Mouse (Mus musculus): ENCODE data around the gene Lrrc8d.

The Lrrc8d gene

DNA sequence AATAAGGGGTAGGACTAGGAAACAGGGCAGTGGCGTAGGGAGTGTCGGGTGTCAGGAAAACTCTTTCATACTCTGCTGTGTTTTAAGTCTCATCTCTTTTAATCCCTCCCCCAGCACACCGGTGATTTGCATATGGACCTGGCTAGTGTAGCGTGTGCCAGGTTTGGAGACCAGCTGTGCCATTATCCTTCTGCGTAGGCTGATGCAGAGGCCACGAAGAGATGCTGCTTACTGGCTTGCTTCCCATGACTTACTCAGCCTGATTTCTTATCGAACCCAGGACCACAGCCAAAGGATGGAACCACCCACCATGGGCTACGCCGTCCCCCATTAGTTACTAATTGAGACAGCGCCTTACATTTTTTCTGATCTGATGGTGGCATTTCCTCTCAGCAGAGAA lies 64.6 kb downstream of the Lrrc8d start:
- in situ Hi-C loops (cut with MboI, MseI), result loop anchor here (25.0 kb wide), 1 partner anchor 1023 kb away; no protein-coding TSS in a partner anchor

- in situ Hi-C loops (cut with MboI, MseI), result loop anchor here (25.0 kb wide), 1 partner anchor 1022 kb away; no protein-coding TSS in a partner anchor
These were observed 65.6 kb downstream of the Lrrc8d start for GRCm38 (mm10) chr5:105765386-105765785.

DNA sequence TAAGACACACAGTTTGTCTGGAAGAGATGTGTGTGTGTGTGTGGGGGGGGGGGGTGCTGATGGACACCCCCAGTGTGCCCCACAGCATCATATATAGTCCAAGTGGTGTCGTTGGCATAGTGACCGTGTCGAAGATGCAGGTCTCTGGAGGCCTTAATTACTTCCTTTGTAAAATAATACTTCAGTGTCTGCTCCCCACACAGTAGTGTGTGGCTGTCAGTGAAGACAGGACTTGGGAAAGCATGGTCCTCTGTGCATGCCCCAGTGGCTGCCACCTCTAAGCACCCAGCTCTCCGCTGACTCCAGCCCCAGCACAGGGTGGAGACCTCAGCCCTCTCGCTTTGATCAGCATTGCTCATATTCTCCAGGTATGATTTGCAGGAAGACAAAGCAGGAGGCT lies 76.6 kb downstream of the Lrrc8d start:
- in situ Hi-C loops (cut with MboI, MseI), result loop anchor here (25.0 kb wide), 1 partner anchor 1214 kb away; no protein-coding TSS in a partner anchor

- in situ Hi-C loops (cut with MboI, MseI), result loop anchor here (25.0 kb wide), 1 partner anchor 1215 kb away; no protein-coding TSS in a partner anchor
These were observed 77.3 kb downstream of the Lrrc8d start for GRCm38 (mm10) chr5:105776978-105777593.

DNA sequence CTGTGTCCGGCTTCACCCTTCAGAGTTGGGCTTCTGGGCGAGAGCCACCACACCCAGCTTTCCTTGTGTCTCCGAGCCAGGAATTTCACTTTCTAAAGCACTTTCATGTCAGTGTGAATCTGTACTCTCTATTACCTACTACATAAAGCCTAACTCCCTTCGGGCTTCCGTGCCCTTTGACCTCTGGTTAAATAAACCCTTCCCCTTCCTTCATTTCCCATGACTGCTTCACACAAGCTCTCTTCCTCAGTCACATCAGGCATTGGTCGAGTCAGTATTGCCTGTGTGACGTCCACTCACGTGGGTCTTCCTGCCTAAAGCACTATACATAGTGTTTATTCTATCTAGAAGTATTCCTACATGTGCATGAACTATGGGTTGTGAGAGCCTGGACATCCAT lies 77.9 kb downstream of the Lrrc8d start:
- in situ Hi-C loops (cut with MboI, MseI), result loop anchor here (25.0 kb wide), 1 partner anchor 1215 kb away; no protein-coding TSS in a partner anchor

DNA sequence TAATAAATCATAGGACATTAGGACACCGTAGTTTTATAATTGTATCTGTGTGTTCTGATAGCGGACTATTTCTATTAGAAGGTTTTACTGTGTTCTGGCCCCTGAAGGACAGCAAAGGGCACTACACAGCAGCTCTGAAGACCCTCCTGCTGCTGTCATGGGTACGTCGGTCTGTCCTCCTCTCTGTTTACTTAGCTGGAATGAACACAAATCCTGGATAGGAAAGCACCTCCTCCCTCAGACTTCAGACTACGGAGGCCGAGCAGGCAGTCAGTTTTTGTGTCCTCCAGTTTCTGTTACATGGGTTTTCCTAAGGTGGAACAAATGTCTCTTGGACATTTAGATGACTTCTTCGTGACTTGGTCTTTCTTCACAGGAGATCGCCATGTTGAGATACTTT lies 78.4 kb downstream of the Lrrc8d start:
- in situ Hi-C loops (cut with MboI, MseI), result loop anchor here (25.0 kb wide), 1 partner anchor 1216 kb away; no protein-coding TSS in a partner anchor

DNA sequence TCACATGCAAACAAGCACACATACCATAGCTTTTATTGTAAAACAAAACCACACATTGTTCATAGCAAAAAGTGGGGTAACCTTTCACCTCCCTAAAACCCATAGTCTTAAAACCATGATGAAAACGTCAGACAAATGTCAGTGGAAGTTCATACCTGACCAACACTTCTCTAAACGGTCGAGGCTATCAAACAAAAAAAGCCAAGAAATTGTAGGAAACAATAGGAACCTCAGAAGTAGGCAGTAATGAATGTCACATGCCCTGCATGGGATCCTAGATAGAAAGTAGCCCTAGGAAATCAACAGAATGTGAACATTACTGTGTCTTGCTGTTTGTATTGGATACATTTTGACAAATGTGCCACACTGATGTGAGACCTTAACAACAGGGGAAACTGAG lies 79.0 kb downstream of the Lrrc8d start:
- in situ Hi-C loops (cut with MboI, MseI), result loop anchor here (25.0 kb wide), 1 partner anchor 1216 kb away; no protein-coding TSS in a partner anchor

- in situ Hi-C loops (cut with MboI, MseI), result loop anchor here (25.0 kb wide), 1 partner anchor 1217 kb away; no protein-coding TSS in a partner anchor
These were observed 79.6 kb downstream of the Lrrc8d start for GRCm38 (mm10) chr5:105779331-105779730.

DNA sequence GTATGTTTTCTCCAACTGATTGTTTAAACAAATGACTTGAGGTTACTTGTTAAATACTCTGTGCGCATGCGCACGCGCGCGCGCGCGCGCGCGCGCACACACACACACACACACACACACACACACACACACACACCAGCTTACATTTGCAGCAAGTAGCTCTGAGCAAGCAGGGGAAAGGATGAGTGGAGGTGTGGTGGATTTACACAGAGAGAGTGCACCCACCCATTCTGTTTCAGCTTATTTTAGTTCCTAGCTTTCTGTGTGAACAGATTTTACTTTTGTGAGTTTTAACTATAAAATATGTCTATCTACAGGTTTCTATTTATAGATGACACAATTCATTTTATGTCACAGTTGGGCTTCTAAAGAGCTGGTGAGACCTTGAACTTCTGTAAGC lies 84.1 kb downstream of the Lrrc8d start:
- in situ Hi-C loops (cut with MboI, MseI), result loop anchor here (25.0 kb wide), 1 partner anchor 1222 kb away; no protein-coding TSS in a partner anchor

DNA sequence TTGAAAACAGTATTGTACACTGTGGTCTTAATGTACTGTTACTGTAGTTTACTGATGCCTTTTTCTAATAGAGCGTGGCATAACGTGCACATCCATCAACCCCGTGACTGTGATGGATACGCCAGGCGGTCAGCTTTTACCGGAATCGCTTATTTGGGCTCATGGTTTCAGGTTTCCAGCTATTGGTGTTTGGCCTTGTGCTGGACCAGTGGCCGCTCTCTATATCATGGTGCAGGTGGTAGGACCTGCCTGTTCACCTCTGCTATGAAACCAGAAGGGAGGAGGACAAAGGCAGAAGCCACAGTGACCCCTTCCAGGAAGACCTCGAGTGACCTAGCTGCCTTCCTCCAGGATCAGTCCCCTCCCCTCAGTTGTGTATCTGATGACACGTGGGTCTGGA lies 85.0 kb downstream of the Lrrc8d start:
- in situ Hi-C loops (cut with MboI, MseI), result loop anchor here (25.0 kb wide), 1 partner anchor 1222 kb away; no protein-coding TSS in a partner anchor

GRCm38 (mm10) chr5:105787577-105787976 lies 87.8 kb downstream of the Lrrc8d start:
- in situ Hi-C loops (cut with MboI, MseI), result loop anchor here (25.0 kb wide), 1 partner anchor 1225 kb away; no protein-coding TSS in a partner anchor

DNA sequence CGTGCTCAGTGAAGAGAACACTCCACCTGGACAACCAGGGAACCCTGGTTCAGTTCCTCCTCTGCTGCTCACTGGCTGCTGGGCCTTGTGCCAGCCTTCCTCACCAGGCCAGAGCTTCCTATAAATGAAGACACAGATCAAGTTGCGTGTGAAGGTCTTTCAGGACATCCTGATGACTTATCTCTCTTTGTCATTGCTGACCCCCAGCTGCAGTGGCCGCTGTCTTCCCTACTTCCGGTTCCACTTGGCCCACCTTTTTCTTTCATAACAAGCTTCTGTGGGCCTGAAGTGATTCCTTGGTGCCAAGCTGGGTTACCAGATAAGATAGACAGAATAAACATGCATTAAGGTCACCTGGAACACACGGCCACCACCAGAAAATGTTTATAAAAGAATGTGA lies 90.0 kb downstream of the Lrrc8d start:
- in situ Hi-C loops (cut with MboI, MseI), result loop anchor here (25.0 kb wide), 1 partner anchor 1228 kb away; no protein-coding TSS in a partner anchor

DNA sequence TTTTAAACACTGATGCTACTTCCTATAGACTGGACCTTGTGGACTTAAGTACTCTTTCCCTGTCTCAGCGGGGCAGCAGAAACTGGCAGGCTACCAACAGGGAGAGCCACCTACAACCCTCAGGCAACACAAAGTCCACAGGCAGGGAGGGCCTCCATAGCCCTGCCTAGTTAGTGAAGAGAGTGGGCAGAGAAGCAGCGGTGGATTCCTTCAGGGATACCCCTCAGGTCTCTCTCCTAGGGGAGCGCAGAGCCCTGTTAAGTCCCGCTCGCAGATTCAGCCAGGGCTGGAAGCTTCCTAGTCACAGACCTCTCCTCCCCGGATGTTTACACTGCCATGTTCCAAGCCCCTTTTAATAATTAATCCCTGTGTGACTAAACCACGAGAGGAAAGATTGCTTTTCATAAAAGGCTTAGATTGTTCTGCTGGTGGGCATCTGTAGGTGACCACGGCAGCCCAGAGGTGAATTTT lies 92.6 kb downstream of the Lrrc8d start:
- in situ Hi-C loops (cut with MboI, MseI), result loop anchor here (25.0 kb wide), 1 partner anchor 1230 kb away; no protein-coding TSS in a partner anchor

- in situ Hi-C loops (cut with MboI, MseI), result loop anchor here (25.0 kb wide), 1 partner anchor 1231 kb away; no protein-coding TSS in a partner anchor
These were observed 93.2 kb downstream of the Lrrc8d start for GRCm38 (mm10) chr5:105792853-105793547.

DNA sequence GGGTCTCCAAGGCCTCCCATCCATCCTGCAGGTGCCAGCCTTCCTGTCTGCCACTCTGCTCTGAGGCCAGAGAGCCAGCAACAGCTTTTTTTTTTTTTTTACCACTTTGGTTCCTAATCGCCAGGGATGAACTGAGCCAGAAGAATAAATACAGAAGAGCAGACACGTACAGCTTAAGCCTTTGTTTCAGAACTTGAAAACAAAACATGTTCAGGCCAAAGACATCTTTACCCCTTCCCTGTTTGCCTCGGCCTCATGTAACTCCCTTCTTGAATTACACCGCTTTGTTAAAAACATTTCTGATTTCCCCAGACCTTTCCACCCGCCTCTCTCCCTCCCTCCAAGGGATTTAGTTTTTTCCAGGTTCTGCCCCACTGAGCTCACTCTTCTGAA lies 93.8 kb downstream of the Lrrc8d start:
- in situ Hi-C loops (cut with MboI, MseI), result loop anchor here (25.0 kb wide), 1 partner anchor 1231 kb away; no protein-coding TSS in a partner anchor

DNA sequence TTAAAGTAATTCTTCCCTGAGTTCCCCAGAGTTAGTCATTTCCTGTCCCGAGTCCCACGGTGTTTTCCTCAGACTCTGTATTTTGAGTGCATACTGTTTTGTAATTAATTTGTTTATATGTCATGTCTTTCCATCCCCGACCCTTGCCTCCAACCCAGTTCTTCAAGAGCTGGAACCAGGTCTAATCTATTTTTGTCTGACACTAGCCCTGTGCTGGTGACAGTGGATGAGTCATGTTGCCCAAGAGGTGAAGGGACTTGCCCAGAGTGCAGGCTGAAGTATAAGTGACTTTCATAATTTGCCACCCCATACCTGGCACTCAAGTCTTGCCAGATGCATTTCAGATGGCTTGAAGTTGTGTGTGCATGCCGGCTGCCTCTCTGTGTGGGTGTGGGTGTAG lies 98.7 kb downstream of the Lrrc8d start:
- in situ Hi-C loops (cut with MboI, MseI), result loop anchor here (25.0 kb wide), 1 partner anchor 1236 kb away; no protein-coding TSS in a partner anchor

- in situ Hi-C loops (cut with MboI, MseI), result loop anchor here (25.0 kb wide), 1 partner anchor 1238 kb away; no protein-coding TSS in a partner anchor
These were observed 100.3 kb downstream of the Lrrc8d start for GRCm38 (mm10) chr5:105799850-105800635.

DNA sequence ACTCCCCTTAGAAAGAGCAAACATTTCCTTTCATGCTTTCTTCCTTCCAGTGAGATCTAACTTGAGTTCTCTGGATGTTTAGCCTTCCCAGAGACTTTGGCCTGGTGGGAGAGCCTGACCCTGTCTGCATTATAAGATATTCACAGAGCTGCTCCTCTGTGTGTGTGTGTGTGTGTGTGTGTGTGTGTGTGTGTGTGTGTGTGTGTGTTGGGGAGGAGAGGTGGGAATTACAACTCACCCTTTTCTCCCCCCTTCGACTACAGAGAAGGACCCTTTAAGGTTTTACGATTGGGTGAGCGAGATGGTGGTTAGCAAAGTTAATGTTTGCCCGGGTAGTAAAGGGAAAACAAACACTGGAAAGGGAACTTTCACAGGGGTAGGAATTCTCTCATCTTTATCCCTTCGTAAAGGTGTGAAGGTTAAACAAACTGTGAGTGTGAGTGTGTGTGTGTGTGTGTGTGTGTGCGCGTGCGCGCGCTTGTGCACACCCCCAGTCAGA lies 101.3 kb downstream of the Lrrc8d start:
- in situ Hi-C loops (cut with MboI, MseI), result no loop called here

DNA sequence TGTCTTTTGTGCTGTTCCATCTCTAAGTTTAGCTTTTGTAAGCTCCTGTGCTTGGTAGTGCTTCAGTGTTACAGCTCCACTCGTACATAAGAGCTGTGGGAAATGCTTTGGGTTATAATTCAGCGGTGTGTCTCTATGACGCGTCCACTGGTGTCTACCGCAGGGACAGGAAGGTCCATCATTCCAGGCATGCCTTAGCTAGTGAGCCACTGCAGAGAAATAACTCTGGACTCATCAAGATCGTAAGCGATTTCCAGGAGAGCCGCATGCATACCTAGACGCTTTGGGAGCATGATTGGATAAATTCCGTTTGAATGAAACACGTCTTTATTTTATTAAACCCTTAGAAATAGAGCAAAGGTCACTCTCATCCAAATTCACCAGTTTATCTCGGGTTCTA lies 106.2 kb downstream of the Lrrc8d start:
- in situ Hi-C loops (cut with MboI, MseI), result no loop called here

DNA sequence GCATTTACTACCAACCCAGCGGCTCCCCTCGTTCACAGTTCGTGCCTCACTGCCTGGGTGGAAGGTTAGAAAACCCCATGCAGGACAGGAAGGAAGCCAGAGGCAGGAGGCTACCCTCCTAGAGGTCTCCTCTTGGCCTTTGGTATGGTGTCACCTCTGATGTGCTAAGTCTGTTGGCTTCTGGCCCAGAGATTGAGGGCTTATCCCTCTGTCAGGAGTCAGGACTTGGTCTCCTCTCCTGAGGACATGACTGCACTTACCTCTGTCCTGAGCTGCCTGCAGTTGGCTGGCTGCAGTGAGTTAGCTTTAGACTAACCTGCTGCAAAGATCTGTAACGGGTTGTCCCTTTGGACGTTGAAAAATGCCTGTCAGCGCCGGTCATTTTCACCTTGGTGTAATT lies 107.7 kb downstream of the Lrrc8d start:
- in situ Hi-C loops (cut with MboI, MseI), result no loop called here

GRCm38 (mm10) chr5:105809056-105809455 lies 109.3 kb downstream of the Lrrc8d start:
- in situ Hi-C loops (cut with MboI, MseI), result no loop called here
